Mouse (Mus musculus) c-Kit-positive CD71-negative TER-119-negative erythroid progenitor cells, embryonic 14.5 days (primary cell): Measurements from ENCODE around the gene Ivd.

Source experiments
- DNase-seq: peaks from one replicate; pipeline ENCODE4 v3.0.0-alpha.2; 2013; ENCODE audit warnings: low read depth

Ivd gene

GRCm38 (mm10) chr2:118910605-118911278, 49.0 kb downstream of the Ivd start:
- no peak for DNase-seq

GRCm38 (mm10) chr2:118912706-118913105, 51.0 kb downstream of the Ivd start:
- DNase-seq, result no peak

- DNase-seq, result no peak
Measured at GRCm38 (mm10) chr2:118913551-118914276, 52.0 kb downstream of the Ivd start.

- DNase-seq, result no peak
Measured at GRCm38 (mm10) chr2:118914685-118915084, 52.9 kb downstream of the Ivd start.

- DNase-seq, result no peak
Measured at GRCm38 (mm10) chr2:118916436-118916835, 54.7 kb downstream of the Ivd start.

GRCm38 (mm10) chr2:118918543-118918942, 56.8 kb downstream of the Ivd start:
- no peak for DNase-seq

- no peak for DNase-seq
Measured at GRCm38 (mm10) chr2:118920428-118920827, 58.7 kb downstream of the Ivd start.

- no peak for DNase-seq
Measured at GRCm38 (mm10) chr2:118925952-118926351, 64.2 kb downstream of the Ivd start.

- peak; percentile 54 for DNase-seq
Measured at GRCm38 (mm10) chr2:118926361-118926997, 64.7 kb downstream of the Ivd start, which contains the start of gene Chst14. Chst14 (plus strand) TSS chr2:118926496.

- DNase-seq, result no peak
Measured at GRCm38 (mm10) chr2:118926998-118927739, 65.4 kb downstream of the Ivd start.
